Mouse (Mus musculus) midbrain, embryonic 14.5 days (tissue): ENCODE measurements at regions not wholly inside any gene's neighbourhood (a gene's known extent, or its start where the extent isn't known, plus 50 kb on each side); places are given as distances from the start of the nearest gene placed in this dataset.

Source experiments
- ATAC-seq: fragments of 200-750 bp; cut with Nextera tagmentation; 2 replicates; pipeline ENCODE4 v1.8.0; 2017; ENCODE audit warnings: moderate number of reproducible peaks, moderate library complexity; ENCODE audit not compliant: low FRiP score, low TSS enrichment
- DNase-seq: peaks from one replicate; pipeline ENCODE4 v3.0.0-alpha.2; 2015
- H3K27ac ChIP-seq: fragments of 300-500 bp; sonication (generic); replicated peaks from 2 replicates; pipeline ENCODE4 v1.5.1; 2014; ENCODE audit warnings: mild to moderate bottlenecking, low read depth, low read length, moderate library complexity
- H3K27me3 ChIP-seq: fragments of 300-500 bp; sonication (generic); 2 replicates; pipeline ENCODE4 v1.6.1; 2014; ENCODE audit warnings: low read length, control low read depth, mixed read lengths; ENCODE audit not compliant: control insufficient read depth, insufficient read depth
- H3K36me3 ChIP-seq: fragments of 300-500 bp; sonication (generic); 2 replicates; pipeline ENCODE4 v1.6.1; 2014; ENCODE audit warnings: low read length, control low read depth; ENCODE audit not compliant: control insufficient read depth, insufficient read depth
- H3K4me1 ChIP-seq: fragments of 300-500 bp; sonication (generic); 2 replicates; pipeline ENCODE4 v1.6.1; 2014; ENCODE audit warnings: mild to moderate bottlenecking, antibody characterized with exemption, low read length, control low read depth; ENCODE audit not compliant: control insufficient read depth, insufficient read depth
- H3K4me2 ChIP-seq: fragments of 300-500 bp; sonication (generic); 2 replicates; pipeline ENCODE4 v1.6.1; 2014; ENCODE audit warnings: mild to moderate bottlenecking, low read length, moderate library complexity
- H3K4me3 ChIP-seq: fragments of 300-500 bp; sonication (generic); replicated peaks from 2 replicates; pipeline ENCODE4 v1.5.1; 2014; ENCODE audit warnings: low read depth, low read length
- H3K9ac ChIP-seq: fragments of 300-500 bp; sonication (generic); replicated peaks from 2 replicates; pipeline ENCODE4 v1.6.1; 2014; ENCODE audit warnings: mild to moderate bottlenecking, low read length, moderate library complexity
- H3K9me3 ChIP-seq: fragments of 300-500 bp; sonication (generic); 2 replicates; pipeline ENCODE4 v1.6.1; 2016; ENCODE audit warnings: low read length, control low read depth, mixed read lengths; ENCODE audit not compliant: control insufficient read depth
- WGBS: fragments of 180-500 bp; shearing (Covaris S2); extraction: QIAGEN DNeasy Blood & Tissue Kit; methylation state at CpG from one replicate; pipeline ENCODE4 v1.1.7; 2014; 5-methylcytosine and 5-hydroxymethylcytosine counted together

DNA sequence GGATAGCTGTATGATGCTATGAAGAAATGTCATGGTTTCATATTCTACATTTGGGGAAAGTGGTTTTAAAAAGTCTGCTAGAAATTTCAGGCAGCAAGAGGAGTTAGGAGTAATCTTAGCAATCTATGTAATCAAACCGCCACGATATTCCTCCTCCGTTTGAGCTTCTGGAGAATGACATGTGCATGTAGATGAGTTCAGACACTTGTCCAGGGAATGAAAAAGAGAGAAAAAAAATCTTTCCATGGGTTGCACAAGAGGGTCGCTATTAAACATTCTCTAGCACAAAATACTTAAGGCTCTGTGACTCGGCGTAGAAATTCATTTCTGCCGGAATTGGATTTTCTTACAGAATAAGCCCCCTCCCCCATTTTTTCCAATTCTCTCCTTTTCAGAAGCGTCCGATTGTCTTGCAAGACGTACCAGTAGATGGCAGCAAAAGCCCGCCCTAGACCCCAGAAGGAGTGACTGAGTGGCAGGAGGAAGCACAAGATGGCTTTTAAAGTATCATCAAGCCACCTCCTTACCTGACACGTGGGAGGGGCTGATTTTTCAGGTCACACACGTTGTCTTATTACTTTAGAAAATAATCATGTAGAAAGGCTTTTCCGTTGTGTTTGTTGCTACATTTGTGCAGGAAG lies 454.1 kb upstream of the Sel1l start:
- Histone ChIP-seq H3K4me2 (peak overlapping the region; percentile 34; the same call in 1 of the 2 replicates), H3K4me1 (no peaks in the 10 kb centered on the region), H3K4me3 (no peak overlapping the region), H3K9me3 (no peaks in the 10 kb centered on the region), H3K36me3 (no peaks in the 10 kb centered on the region), H3K27ac (no peak overlapping the region), H3K27me3 (no peaks in the 10 kb centered on the region), H3K9ac (no peak overlapping the region)
- ATAC-seq (peak; percentile 81; the same call in 1 of the 2 replicates), DNase-seq (peak; percentile 95)
- 13% methylated on average over 14 of the region's 14 CpGs for WGBS

DNA sequence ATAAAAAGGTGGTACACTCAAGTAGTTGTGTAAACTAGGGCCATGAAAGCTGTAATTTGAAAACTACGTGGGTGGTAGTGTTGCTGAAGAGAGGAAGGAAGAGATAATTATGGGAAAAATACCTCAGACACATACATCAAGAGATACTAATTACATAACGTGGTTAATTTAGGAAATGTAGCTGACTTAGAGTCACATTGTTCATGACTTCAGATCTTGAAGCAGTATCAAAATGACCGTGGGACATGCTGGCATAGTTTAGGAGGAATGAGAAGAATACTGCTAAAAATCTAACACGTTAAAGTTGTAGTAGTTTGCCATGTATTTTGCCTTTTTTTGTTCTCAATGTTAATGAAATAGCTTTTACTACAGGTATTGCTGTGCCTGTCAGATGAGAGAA lies 445.9 kb upstream of the Sel1l start:
- Histone ChIP-seq H3K27me3 (no peaks in the 10 kb centered on the region), H3K4me3 (no peak overlapping the region), H3K4me1 (peaks cover 8% of the 10 kb centered on the region; the same call in 1 of the 2 replicates), H3K36me3 (no peaks in the 10 kb centered on the region), H3K4me2 (no peak overlapping the region), H3K9ac (no peak overlapping the region), H3K9me3 (no peaks in the 10 kb centered on the region), H3K27ac (no peak overlapping the region)
- 88% methylated on average over 4 of the region's 4 CpGs for WGBS
- DNase-seq (no peak), ATAC-seq (no peak)

DNA sequence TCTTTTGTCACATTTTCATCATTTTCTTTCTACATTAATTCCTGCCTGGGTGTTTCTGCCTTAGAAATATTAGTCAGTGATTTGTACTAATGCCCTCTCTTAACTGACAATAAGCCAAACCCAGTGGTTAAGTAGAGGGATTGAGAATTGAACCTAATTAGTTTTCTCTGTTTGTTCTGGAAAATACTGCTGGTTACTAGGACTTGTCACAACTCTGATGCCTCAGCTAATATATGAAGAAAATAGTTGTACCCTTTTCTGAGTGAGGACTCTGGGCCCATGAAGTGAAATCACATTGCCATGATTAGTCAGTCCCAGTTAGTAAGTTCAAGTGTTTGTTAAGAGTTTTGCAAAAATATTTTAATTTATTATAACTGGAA lies 444.4 kb upstream of the Sel1l start:
- H3K36me3 ChIP-seq, result no peaks in the 10 kb centered on the region
- no peak overlapping the region for H3K4me2 ChIP-seq
- no peaks in the 10 kb centered on the region for H3K9me3 ChIP-seq
- H3K27ac ChIP-seq, result peak overlapping the region; percentile 62
- no peak for DNase-seq
- peaks cover 8% of the 10 kb centered on the region; the same call in 1 of the 2 replicates for H3K4me1 ChIP-seq
- no peak; the same call in 1 of the 2 replicates for ATAC-seq
- H3K9ac ChIP-seq, result no peak overlapping the region
- H3K4me3 ChIP-seq, result no peak overlapping the region
- no peaks in the 10 kb centered on the region for H3K27me3 ChIP-seq

DNA sequence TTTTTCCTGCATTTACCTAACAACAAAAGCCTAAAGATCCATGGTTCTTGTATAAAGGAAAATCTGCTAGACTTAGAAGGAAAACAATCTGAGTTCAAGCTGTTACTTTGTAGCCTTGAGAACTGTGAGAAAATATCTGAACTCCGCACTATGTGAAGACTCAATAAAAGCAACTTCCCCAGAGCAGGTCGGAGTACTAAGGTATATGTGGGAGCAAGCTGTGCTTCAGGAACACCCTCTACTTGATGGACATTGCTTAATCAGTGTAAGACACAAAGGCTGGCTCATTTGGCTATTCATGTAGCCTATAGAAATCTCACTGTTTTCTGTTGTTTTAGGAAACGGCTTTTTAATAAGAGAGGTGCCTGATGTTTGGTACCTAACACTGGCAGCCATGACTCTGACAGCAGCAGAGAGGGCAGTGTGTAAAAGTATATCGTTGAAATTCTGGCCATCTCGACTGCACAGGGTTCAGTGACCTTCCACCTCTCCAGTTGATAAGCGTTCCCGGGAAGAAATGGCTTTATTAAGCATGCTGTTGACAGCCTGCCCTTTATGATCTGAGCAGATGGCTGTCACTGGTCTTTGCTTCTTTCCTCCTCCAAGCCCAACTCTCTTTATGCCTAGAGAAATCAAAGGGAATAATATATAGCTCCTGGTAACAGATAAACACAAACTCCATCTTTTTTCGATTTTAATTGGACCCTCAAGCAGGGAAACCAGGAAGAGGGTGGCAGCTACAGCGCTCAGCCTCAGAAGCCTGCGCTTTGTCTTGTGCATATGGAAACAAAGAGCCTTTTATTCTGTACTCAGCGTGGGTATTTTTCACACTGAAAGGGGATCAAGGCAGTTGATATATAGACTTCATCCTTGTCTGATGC lies 443.7 kb upstream of the Sel1l start:
- Histone ChIP-seq H3K9ac (peak overlapping the region; percentile 32; the same call in 1 of the 2 replicates), H3K4me3 (no peak overlapping the region), H3K27me3 (no peaks in the 10 kb centered on the region), H3K9me3 (no peaks in the 10 kb centered on the region), H3K27ac (peak overlapping the region; percentile 62), H3K36me3 (no peaks in the 10 kb centered on the region), H3K4me1 (peaks cover 8% of the 10 kb centered on the region; the same call in 1 of the 2 replicates), H3K4me2 (peak overlapping the region; percentile 28; the same call in 1 of the 2 replicates)
- ATAC-seq (peak; percentile 87), DNase-seq (peak; percentile 81)
- WGBS, result 7% methylated on average over 11 of the region's 11 CpGs

DNA sequence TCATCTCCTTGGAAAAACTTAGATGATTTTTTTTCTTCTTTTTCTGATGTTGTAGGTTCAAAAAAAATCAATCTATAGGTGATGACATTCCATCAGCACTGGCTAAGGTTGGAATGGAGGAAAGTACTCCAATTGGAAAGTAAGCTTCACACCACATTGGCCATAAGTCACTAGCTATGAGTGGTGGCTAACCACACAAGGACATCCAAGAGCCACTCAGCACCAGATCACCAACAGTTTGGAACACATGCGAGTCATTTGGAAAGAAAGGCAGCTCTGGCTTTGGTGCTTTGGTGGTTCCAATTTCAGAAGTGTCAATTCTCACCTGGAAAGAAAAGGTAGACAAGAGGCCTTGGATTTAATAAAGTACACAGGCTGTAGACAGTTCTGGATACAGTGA lies 442.5 kb upstream of the Sel1l start:
- Histone ChIP-seq H3K36me3 (no peaks in the 10 kb centered on the region), H3K27ac (no peak overlapping the region), H3K4me2 (no peak overlapping the region), H3K9ac (no peak overlapping the region), H3K4me1 (peaks cover 8% of the 10 kb centered on the region; the same call in 1 of the 2 replicates), H3K27me3 (no peaks in the 10 kb centered on the region), H3K9me3 (no peaks in the 10 kb centered on the region), H3K4me3 (no peak overlapping the region)
- no peak for DNase-seq
- WGBS, result 97% methylated on average over 1 of the region's 1 CpGs
- no peak for ATAC-seq

DNA sequence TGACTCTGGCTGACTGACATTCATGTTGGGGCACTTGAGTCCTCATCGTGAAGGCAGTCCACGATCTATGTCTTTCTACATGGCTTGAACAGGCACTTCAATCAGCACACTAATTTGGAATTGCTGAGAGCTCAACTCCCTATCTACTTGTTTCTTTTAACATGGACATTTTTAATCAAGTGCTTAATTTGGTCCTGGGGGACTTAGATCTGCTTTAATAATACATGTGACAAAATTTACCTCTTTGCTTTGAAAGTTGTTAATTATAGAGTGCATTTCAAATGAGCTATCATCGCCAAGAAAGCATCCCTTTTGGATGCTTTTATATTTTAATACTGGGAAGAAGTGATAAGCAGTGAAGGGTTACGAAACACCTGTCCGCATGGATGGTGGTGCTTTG lies 436.6 kb upstream of the Sel1l start:
- Histone ChIP-seq H3K4me2 (no peak overlapping the region), H3K4me1 (no peaks in the 10 kb centered on the region), H3K9ac (no peak overlapping the region), H3K4me3 (no peak overlapping the region), H3K36me3 (no peaks in the 10 kb centered on the region), H3K27ac (no peak overlapping the region), H3K9me3 (no peaks in the 10 kb centered on the region), H3K27me3 (no peaks in the 10 kb centered on the region)
- WGBS, result 74% methylated on average over 5 of the region's 5 CpGs
- ATAC-seq (peak; percentile 37; the same call in 1 of the 2 replicates), DNase-seq (peak; percentile 59)

DNA sequence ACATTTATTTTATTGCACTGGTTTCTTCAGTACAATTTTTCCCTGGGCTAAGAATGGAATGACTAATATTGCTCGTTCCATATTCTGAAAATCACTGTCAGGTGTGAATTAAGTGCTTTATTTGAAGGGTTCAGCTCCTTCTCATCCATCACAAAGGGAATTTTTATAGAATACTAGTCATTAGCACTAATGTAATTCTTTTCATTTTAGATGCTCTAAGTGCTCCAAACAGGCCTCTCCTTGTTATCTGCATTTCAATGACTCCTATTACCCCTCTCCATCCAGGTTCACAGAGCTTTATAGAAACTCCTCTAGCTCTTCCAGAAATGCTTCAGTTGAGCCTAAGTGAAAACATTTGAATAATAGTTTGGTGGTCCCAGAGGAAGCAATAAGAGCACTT lies 431.5 kb upstream of the Sel1l start:
- no peak overlapping the region for H3K4me3 ChIP-seq
- DNase-seq, result no peak
- H3K27me3 ChIP-seq, result no peaks in the 10 kb centered on the region
- WGBS, result 66% methylated on average over 1 of the region's 1 CpGs
- H3K36me3 ChIP-seq, result no peaks in the 10 kb centered on the region
- no peaks in the 10 kb centered on the region for H3K4me1 ChIP-seq
- ATAC-seq, result no peak
- H3K9me3 ChIP-seq, result no peaks in the 10 kb centered on the region
- no peak overlapping the region for H3K9ac ChIP-seq
- H3K27ac ChIP-seq, result no peak overlapping the region
- H3K4me2 ChIP-seq, result no peak overlapping the region

DNA sequence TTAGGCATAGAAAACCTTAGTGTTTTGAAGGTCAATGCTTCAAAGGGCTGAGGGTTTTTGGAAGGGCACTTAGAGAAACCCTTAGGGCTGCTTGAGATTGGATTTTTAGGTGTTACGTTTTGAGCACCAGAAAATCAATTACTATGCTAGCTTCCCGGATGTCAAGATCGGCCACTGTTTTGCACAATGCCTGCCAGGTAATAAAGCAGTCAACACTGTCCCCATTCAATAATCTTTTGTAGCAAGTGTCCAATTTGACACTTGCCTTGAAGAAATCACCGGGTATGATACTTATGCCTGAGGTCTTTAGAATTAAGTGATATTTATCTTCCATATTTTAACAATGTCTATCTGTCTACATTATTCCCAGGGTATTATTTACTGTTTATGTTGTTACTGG lies 403.0 kb upstream of the Sel1l start:
- ATAC-seq (peak; percentile 50; the same call in 1 of the 2 replicates), DNase-seq (peak; percentile 47)
- no peaks in the 10 kb centered on the region for H3K9me3 ChIP-seq
- H3K4me2 ChIP-seq, result no peak overlapping the region
- H3K27ac ChIP-seq, result no peak overlapping the region
- no peaks in the 10 kb centered on the region for H3K4me1 ChIP-seq
- H3K27me3 ChIP-seq, result no peaks in the 10 kb centered on the region
- 16% methylated on average over 4 of the region's 4 CpGs for WGBS
- H3K36me3 ChIP-seq, result no peaks in the 10 kb centered on the region
- no peak overlapping the region for H3K4me3 ChIP-seq
- no peak overlapping the region for H3K9ac ChIP-seq
